Mouse (Mus musculus) MN1 (cell line): Measurements from ENCODE around the gene Bsx.
A peak's percentile ranks its signal among the peaks of the same experiment; 100 is the strongest.

Experiments
- DNase-seq: peaks from one replicate; pipeline ENCODE4 v3.0.0-alpha.2; 2016; ENCODE audit warnings: low spot score

The Bsx gene

DNA sequence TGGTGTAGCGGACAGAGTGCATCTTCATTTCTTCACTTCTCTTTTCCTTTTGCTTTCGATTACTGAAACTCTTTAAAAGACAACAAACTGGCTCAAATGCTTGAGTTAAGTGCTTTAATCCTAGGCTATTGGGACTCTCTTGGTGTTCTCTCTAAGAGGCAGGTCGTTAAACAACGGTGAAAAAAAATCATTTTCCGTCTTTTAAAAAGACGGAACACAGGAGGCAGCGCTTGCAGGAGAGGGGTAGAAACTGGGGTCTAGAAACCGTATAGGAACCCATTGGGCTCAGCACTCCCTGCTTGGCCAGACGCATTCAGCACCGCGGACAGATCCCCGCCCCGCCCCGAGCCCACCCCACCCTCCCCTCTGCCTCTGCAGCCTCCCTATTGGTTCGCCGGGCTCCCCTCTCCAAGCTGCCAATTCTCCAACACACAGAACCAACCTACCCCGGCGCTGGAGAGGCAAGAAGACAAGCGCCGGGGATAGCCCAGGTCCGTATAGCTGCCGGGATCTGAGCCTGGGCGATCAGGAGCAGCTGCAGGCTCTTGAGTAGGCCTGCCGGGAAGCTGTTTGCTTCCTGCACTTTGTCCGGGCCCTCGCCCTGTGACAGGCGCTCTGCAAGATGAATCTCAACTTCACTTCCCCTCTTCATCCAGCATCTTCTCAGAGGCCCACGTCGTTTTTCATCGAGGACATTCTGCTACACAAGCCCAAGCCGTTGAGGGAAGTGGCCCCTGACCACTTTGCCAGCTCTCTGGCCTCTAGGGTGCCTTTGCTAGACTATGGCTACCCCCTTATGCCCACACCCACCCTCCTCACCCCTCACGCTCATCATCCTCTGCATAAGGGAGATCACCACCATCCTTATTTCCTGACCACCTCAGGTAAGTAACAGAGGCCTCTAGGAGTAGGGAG lies at the start of gene Bsx:
Bsx (plus strand) TSS at position 572 of the 915 bp plus-strand sequence.
- DNase-seq, result peak; percentile 10

DNA sequence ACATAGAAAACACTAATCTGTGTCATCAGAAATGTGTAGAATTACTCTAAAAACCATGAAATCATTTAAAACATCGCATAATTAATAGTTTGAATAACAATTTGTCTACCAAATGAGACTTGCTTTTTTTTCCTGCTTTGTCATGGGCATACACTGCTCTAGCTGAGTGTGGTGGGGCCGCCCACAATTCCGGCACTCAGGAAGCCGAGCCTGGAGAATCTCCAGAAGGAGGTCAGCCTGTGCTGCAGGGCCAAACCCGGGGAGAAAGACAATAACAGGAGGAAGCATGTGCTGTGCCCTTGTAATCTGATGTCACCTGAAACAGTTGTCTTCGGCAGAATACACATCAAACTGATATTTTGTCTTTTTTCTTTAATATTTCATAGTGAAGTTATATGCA lies 48.3 kb upstream of the Bsx start:
- DNase-seq, result no peak

DNA sequence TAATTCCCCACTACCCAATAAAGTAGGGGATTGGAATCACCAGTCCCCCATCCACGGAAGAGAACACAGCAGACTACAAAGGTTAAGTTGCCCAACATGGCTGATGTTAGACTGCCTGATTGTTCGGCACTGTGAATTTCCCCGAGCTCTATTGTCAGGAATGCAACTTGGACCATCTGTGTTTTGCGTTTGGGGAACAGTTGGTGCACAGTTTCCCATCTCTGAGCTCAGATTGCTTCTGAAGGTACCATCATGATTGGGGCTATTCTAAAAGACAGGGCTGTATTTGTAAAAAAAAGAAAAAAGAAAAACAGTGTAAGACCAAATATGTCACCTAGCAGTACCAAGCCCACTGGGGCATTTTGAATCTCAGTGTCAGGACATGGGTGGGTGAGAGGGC lies 46.6 kb upstream of the Bsx start:
- no peak for DNase-seq

DNA sequence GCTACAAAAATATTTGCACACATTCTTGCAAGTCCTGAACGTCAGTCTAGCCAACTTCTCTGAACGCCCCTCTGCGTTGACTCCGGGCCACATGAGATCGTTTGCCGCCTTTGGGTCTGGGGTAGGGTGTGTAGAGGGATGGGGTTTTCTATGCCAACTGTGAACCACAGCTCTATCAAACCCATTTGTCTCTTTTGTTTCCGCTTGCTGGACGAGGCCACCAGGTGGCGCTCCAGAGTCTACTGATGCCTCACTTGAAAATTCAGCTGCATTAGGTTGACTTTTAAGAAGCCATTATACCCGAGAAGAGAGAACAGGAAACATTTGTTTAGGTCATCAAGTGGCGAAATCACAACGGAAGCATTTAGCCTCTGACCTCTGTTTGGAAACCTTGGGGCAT lies 39.4 kb upstream of the Bsx start:
- DNase-seq, result peak; percentile 59

DNA sequence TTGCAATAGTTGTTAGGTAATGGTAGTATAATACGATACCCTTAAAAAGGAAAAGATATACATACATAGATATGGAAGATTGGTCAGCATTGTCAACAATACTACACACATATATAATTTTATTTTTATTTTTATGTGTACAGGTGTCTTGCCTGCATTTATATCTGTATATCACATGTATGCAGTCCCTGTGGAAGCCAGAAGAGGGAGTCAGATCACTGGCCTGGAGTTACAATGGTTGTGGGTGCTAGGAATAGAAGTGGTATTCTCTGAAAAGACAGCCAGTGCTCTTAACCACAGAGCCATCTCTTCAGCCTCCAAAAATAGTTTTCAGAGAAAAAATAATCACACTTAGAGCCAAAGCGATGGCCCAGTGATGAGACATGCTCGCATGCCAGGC lies 37.2 kb upstream of the Bsx start:
- DNase-seq, result no peak

DNA sequence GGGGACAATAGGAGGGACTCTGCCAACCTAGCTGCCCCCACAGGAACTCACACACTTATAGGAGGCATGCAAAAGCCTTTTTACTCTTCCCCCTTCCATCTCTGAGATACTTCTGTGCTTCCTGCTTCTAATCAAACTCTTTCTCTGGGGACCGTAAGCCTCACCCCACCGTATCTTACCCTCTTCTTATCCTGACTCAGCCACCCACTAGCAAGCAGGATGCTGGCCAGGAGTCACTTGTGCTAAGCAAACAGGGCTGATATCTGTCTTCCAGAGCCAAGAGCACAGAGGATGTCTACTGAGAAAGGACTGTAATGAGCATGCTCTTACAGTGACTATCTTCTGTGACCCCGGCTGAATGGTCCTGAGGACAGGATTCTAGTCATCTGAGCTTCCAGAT lies 34.3 kb upstream of the Bsx start:
- DNase-seq, result no peak

DNA sequence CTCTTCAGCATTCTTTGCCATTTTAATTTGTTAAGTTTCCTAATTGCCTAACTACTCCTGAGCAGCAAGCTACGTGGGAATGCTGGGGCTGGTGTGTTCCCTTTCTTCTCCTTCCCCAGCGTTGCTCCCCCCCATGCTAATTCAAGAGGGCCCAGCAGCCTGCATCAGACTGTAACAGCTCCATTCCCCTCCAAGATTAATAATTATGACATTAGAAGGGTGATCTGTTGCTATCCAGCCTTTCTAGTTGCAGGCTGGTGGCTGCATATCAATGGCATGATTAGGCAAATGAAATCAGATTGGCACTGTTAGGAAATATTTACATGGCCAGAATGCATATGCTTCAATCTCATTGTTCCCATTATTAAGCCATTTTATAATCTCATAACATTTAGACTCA lies 22.4 kb upstream of the Bsx start:
- DNase-seq, result no peak

DNA sequence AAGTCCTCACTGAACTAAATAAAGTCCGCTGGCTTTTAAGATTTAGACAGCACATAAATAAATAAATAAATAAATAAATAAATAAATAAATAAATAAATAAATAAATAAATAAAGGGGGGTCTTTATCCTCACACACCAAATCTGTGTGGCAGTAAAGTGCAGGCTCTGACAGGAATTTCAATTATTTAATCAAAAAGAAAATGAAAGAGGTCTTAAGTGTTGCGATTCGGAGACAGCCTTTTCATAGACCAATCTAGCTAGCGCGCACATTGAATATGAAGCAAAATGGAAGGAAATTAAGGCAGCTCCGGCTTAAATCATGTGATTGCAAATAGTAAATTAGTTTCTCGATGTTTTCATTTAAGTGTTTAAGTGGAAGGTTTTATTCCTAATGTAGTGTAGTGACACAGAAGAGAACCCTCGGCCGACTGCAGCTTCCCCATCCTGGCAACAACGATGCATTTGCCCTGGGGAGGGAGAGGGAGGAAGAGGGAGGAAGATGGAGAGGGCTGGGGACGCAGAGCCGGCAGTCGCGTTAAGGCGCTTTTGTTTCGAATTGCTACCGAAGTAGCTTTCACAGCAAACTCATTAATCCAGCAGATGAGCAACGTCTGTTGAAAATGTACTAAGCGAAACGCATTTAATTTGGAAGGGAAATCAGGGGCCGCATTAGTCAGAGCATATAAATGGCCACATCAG lies 15.3 kb upstream of the Bsx start:
- DNase-seq, result peak; percentile 11

DNA sequence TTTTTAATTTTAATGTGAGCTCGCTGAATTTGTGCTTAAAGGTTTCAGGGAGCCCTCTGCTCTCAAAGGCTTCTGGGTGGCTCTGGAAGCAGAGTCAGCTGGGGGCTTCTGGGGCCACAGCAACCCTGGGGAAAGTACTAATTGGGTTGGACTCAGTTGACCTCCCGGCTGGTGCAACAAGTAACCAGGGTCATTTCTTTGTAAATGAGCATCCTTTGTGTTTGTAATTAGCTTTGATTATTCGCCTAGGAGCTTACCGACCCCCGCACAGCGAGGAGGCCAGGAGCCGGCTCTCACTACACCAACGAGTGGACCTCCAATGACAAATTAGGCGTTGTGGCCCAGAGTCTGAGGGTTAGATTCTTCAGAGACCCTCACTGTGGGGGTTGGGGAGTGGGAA lies 14.7 kb upstream of the Bsx start:
- no peak for DNase-seq

DNA sequence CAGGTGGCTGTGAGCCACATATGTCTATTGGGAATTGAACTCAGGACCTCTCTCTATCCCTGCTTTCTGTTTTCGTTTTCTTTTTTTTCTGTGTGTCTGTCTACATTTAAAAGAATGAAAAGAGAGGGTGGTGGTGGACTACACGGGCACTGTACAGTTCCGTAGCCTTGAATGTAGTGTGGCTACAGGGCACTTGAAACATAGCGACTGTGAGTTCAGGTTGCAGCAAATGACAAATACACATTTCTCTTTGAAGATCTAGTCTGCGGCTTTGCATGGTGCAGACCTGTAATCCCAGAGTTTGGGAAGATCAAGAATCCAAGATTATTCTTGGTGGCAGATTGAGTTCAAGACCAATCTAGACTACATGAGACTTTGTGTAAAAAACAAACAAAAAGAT lies 3.6 kb upstream of the Bsx start:
- DNase-seq, result no peak

DNA sequence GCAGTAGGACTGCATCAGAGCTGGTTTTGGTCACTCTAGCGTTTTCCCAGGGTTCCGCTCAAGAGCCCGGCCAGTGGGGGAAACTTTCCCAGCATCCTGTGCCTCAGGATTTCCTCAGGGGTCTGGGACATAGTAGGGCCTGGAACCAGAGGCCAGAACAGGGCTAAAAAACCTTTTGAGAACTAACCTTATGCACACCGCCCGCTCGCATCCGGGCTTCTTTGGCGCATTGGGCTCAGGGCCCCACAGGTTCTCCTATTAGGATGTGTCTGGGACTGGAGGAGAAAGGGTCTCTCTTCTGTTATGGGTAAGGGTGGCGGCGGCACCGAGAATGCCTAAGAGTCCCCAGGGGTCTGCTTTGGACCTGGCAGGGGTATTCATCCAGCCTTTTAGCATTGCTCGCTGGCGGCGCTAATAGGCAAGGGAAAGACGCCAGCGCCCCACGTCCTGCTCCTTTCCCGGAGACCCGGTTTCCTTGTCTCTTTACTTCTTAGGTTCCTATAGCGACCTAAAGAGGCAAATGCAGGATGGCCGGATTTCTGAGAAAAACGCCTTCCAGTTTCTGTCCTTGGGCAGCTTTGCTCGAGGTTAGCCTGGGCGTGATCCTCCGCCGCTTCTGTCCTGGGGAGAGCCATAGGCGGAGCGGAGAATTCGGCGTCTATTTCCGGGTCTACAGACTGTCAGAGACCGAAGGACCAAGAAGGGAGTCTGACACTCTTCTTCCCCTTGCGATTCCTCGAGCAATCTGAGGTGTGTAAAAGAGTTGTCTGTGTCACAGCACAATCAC lies 2.4 kb upstream of the Bsx start:
- no peak for DNase-seq

DNA sequence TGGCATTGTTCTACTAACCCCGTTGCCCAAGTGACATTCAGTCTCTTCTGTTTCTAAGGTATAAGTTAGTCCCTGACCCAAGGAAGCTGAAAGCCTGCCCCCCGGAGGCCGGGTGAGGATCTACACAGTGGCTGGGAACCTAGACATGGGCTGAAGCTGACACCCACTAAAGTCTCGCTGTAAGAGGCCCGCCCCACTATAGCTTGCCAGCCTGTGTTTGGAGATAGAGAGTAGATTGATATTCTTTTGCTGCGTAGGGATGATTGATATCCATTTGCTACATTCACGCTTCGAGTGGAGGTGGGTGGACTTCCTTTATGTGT lies 1.8 kb upstream of the Bsx start:
- no peak for DNase-seq

DNA sequence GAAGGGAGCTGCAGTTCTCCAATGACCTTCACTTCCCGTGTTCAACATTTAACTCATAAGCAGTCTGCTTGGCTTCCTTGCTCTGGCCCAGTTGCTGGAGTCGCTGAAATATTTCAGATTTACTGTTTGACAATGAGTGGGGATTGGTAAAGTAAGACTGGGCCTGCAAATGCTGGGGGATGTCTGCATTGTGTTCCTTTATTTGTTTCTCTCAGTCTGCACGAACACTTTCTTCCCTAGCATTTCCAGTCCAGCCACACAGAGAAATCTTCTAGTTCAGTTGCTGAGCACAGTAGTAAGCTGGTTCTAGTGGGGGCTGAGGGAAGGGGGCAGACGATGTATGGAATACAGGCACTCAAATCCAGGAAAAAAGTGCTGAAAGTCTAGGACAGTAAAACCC lies 1.0 kb downstream of the Bsx start:
- no peak for DNase-seq

DNA sequence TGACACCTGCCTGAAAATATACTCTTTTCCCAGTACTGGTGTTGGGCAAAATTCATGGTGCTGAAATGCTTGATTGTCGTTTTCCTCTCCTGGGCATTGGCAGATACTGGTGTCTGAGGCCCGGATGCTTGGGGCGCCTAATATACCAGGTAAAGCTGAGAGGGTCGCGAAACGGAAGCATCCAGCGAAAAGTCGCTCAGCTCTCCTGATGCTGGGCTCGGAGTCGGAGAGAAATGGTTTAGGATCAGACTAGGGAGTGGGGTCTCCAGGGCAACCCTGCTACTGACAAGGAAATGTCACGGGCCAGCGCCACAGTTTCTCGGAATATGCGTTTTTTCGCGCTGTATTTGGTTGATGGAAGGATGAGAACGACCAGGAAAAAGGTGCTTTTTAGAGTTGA lies 1.5 kb downstream of the Bsx start:
- no peak for DNase-seq

DNA sequence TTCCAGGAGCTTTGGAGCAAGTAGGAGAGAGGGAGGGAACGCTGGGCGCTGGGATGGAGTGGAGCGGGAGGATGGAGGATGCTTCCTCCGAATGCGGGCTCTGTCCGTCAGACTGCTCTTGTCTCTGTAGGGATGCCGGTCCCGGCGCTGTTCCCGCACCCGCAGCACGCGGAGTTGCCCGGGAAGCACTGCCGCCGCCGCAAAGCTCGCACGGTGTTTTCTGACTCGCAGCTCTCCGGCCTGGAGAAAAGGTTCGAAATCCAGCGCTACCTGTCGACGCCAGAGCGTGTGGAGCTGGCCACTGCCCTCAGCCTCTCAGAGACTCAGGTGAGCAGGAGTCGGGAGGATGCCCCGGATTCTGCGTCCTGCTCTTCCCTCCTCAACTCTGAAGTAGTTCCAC lies 2.2 kb downstream of the Bsx start:
- DNase-seq, result no peak

DNA sequence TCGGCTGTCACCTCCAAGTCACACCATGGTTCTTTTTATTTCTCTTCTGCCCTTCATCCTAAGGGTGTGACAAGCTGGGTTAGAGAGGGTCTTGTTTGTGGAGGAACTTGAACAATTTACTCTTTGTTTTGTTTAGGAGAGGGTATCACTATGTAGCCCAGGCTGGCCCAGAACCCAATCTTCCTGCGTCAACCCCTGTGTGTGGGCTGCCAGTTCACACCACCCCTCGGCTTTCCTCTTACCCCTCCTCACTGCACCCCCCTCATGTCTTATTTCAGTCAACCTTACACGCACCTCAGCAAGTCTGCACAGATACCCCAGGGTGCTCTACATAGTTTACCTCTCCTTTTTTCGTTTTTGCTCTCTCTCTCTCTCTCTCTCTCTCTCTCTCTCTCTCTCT lies 2.8 kb downstream of the Bsx start:
- no peak for DNase-seq

DNA sequence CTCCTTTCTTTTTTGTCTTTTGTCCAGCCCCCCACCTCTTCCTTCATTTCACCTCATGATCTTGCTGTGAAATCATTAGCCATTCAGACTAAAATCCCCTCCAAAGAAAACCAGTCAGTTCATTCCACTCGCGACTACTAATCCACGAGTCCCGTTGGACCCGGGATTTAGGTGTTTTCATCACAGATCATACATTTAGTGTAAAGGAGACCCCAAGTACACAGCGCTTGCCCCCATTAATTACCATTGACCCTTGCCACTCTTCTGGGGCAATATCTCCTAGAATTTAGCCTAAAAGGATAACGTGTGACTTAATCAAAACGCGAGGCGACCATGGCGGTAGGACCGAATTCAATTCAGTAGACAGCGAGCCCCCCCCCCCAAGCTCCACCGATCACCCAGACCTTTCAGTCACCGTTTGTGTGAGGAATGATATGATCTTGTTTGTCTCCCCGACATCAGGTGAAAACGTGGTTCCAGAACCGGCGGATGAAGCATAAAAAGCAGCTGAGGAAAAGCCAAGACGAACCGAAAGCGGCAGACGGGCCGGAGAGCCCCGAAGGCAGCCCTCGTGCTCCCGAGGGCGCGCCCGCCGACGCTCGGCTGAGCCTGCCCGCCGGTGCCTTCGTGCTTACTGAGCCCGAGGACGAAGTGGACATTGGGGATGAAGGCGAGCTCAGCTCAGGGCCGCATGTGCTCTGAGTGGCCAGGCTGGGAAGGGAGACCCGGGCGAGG lies 3.4 kb downstream of the Bsx start:
- no peak for DNase-seq

DNA sequence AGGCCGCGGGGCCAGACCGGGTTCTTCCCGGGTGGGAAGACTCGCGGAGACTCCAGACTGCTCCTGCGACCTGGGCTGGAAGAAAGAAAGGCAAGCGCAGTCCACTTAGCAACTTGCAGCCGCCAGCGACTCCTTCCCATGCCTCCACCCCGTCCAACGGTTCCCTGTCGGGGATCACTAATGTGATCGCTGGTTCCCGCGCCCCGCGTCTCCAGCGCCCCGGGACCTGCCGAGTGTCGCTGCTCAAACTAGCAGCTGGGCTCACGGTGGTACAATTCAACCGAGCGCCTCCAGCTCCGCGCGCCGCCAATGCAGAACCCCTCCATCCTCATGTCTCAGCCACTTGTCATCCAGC lies 3.9 kb downstream of the Bsx start:
- DNase-seq, result no peak

DNA sequence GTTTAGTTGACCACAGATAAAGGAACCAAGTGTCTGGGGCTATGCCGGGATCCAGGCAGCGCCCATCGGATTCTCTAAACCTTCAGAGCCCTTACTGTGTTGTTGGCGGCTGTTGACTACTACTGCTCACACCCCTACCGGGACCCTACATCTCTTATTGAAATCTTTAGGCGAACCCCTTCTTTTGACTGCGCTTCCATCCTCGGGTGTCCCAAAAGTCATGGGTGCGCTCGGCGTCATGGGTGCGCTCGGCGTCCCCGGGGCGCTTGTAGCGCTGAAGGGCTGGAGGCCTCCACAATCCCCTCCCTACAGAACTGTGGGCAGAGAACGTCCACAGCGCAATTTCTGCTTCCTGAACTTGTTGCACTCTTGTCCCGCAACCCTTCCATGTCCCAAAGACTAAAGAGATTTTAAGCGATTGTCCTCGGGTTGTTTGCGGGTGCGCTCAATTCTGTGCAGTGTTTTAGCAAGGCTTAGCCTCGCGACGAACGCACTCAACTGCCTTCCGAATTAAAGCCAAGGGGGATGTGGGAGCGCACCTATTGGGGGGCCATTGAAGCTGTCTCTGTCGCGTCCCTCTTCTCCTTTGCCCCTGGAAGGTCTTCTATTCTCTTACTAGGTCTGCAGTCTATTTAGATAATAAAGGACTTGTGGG lies 4.5 kb downstream of the Bsx start:
- DNase-seq, result no peak

DNA sequence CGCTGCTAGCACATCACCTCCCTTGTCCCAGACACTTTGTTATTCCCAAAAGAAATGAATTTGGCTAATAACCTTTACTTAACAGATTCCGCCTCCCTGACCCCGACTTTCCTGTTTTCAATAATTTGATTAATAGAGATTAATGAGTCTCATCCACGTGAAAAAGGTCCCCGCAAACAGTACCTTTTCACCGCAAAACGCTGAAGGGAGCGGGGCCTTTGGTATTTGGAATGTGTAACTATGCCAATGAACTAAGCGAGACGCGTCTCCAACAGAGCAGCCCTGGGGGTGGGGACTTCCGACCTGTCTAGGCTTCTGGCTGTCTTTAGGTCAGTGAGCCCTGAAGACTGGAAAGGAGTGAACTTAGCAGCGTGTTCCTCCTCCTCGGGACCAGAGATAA lies 5.1 kb downstream of the Bsx start:
- DNase-seq, result no peak

DNA sequence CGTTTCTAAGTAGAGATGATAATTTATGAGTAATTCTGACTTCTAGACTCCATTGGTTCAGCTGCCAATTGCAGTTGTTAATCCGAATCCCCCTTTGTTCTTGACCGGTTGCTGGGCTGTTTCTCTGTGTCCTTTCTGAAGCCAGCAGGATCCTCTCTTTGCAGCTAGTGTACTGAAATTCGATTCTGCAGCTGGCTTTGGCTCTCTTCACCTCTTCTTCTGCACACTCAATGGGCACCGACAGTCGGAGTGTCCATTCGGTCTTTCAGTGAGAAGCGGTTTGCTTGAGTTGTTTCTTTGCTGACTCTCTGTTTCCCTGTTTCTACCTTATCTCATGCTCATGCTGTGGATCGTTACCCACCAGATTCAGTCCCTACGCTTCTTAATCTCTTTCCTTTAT lies 11.7 kb downstream of the Bsx start:
- DNase-seq, result no peak

DNA sequence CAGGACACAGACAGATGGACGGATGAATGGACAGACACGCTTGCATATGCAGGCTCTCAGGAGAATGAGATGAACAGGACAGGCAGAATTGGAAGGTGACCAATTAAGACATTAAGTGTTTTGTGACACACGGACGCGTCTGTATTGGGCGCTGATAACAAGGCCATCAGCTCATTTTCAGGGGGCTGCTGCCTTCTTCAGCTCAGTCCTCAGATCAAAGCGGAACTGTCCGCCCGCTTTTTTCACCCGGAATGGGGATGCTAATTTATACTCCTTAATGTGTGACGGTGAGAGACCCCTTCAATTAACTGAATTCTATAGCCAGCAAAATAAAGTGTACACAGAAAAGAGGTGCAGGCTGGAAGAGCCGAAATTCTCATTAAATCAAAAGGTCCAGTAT lies 15.5 kb downstream of the Bsx start:
- no peak for DNase-seq
